Mouse (Mus musculus) forebrain, embryonic 13.5 days (tissue): Measurements from ENCODE around the gene Retreg3. TPM values are rescaled to one million over a fixed set of nuclear protein-coding genes. Genes with fewer than 3 reads are reported as not detected.
"Not testable (repeated sequence)": the region's sequence is repeated elsewhere in the genome, so short reads cannot be mapped to it uniquely, and the experiment has no call there.

Source experiments
- ATAC-seq: fragments of 200-750 bp; cut with Nextera tagmentation; 2 replicates; pipeline ENCODE4 v1.8.0; 2017
- H3K27ac ChIP-seq: fragments of 300-500 bp; sonication (generic); 2 replicates; pipeline ENCODE4 v1.5.1; 2015; ENCODE audit warnings: inconsistent platforms, mild to moderate bottlenecking, moderate library complexity
- H3K27me3 ChIP-seq: fragments of 300-500 bp; sonication (generic); 2 replicates; pipeline ENCODE4 v1.6.1; 2015; ENCODE audit warnings: mild to moderate bottlenecking, inconsistent platforms
- H3K36me3 ChIP-seq: fragments of 300-500 bp; sonication (generic); 2 replicates; pipeline ENCODE4 v1.6.1; 2015; ENCODE audit warnings: mild to moderate bottlenecking, inconsistent platforms; ENCODE audit not compliant: poor library complexity, severe bottlenecking
- H3K4me1 ChIP-seq: fragments of 300-500 bp; sonication (generic); 2 replicates; pipeline ENCODE4 v1.6.1; 2015; ENCODE audit warnings: inconsistent platforms
- H3K4me2 ChIP-seq: fragments of 300-500 bp; sonication (generic); 2 replicates; pipeline ENCODE4 v1.6.1; 2015; ENCODE audit warnings: inconsistent platforms, mild to moderate bottlenecking, moderate library complexity
- H3K4me3 ChIP-seq: fragments of 300-500 bp; sonication (generic); 2 replicates; pipeline ENCODE4 v1.5.1; 2015; ENCODE audit warnings: mild to moderate bottlenecking, inconsistent platforms
- H3K9ac ChIP-seq: fragments of 300-500 bp; sonication (generic); 2 replicates; pipeline ENCODE4 v1.6.1; 2015; ENCODE audit warnings: mild to moderate bottlenecking, inconsistent platforms
- H3K9me3 ChIP-seq: fragments of 300-500 bp; sonication (generic); replicated peaks from 2 replicates; pipeline ENCODE4 v1.6.1; 2016; ENCODE audit warnings: inconsistent platforms
- WGBS: fragments of 180-500 bp; shearing (Covaris S2); methylation state at CpG from one replicate; pipeline ENCODE4 v1.1.7; 2015; 5-methylcytosine and 5-hydroxymethylcytosine counted together
- polyA plus RNA-seq: library from polyadenylated mRNA; unstranded; fragments of >200 nt; fragmentation: Nextera tagmentation; extraction: Ambion mirVana; gene quantifications from 2 replicates; pipeline ENCODE4 v1.2.1, GENCODE M21; 2015

Retreg3 gene
- polyA plus RNA-seq, 1 experiment from 2014 or later = 18.6 TPM

GRCm38 (mm10) chr11:101161551-101161950 lies 41.9 kb upstream of the Retreg3 start:
- H3K4me2 ChIP-seq = no peak overlapping the region
- H3K4me3 ChIP-seq = no peak overlapping the region
- peaks cover 65% of the 10 kb centered on the region for H3K27me3 ChIP-seq
- no peak for ATAC-seq
- 88% methylated on average over 15 of the region's 15 CpGs for WGBS
- peaks cover 10% of the 10 kb centered on the region; the same call in 1 of the 2 replicates for H3K4me1 ChIP-seq
- H3K9me3 ChIP-seq = no peaks in the 10 kb centered on the region
- H3K36me3 ChIP-seq = peaks cover 26% of the 10 kb centered on the region; the same call in 1 of the 2 replicates
- no peak overlapping the region for H3K27ac ChIP-seq
- no peak overlapping the region for H3K9ac ChIP-seq

GRCm38 (mm10) chr11:101160981-101161505 lies 41.4 kb upstream of the Retreg3 start:
- H3K4me3 ChIP-seq, H3K9me3 ChIP-seq, H3K9ac ChIP-seq, H3K4me2 ChIP-seq, ATAC-seq, H3K27ac ChIP-seq: not testable (repeated sequence)
- peaks cover 64% of the 10 kb centered on the region for H3K27me3 ChIP-seq
- WGBS = 80% methylated on average over 8 of the region's 8 CpGs
- peaks cover 22% of the 10 kb centered on the region; the same call in 1 of the 2 replicates for H3K36me3 ChIP-seq
- peaks cover 14% of the 10 kb centered on the region for H3K4me1 ChIP-seq

- not testable (repeated sequence) for H3K4me3 ChIP-seq, H3K9me3 ChIP-seq, H3K9ac ChIP-seq, H3K4me2 ChIP-seq, H3K27ac ChIP-seq, ATAC-seq
- 84% methylated on average over 8 of the region's 10 CpGs for WGBS
- Histone ChIP-seq H3K4me1 (peaks cover 23% of the 10 kb centered on the region), H3K27me3 (peaks cover 55% of the 10 kb centered on the region), H3K36me3 (peaks cover 21% of the 10 kb centered on the region; the same call in 1 of the 2 replicates)
These were observed 40.5 kb upstream of the Retreg3 start for GRCm38 (mm10) chr11:101160151-101160550.

- Histone ChIP-seq H3K4me1 (peaks cover 14% of the 10 kb centered on the region), H3K27me3 (peaks cover 21% of the 10 kb centered on the region; the same call in 1 of the 2 replicates), H3K9me3 (no peaks in the 10 kb centered on the region), H3K4me3 (peak within 1 kb of the TSS; percentile 44), H3K36me3 (no peaks in the 10 kb centered on the region), H3K9ac (peak within 1 kb of the TSS; percentile 74), H3K4me2 (peak within 1 kb of the TSS; percentile 72), H3K27ac (peak within 1 kb of the TSS; percentile 82)
- peak; percentile 90 for ATAC-seq
- WGBS = 1% methylated on average over 36 of the region's 36 CpGs
These were observed 36.2 kb upstream of the Retreg3 start, which contains the start of gene Tubg2 for GRCm38 (mm10) chr11:101155728-101156371. Gene Tubg2, plus strand, starts transcription at chr11:101155907.

- no peak overlapping the region for H3K27ac ChIP-seq
- no peak overlapping the region for H3K4me3 ChIP-seq
- peaks cover 21% of the 10 kb centered on the region; the same call in 1 of the 2 replicates for H3K27me3 ChIP-seq
- 71% methylated on average over 6 of the region's 6 CpGs for WGBS
- H3K4me2 ChIP-seq = peak overlapping the region; percentile 72; the same call in 1 of the 2 replicates
- no peak overlapping the region for H3K9ac ChIP-seq
- no peak for ATAC-seq
- H3K36me3 ChIP-seq = no peaks in the 10 kb centered on the region
- peaks cover 14% of the 10 kb centered on the region for H3K4me1 ChIP-seq
- no peaks in the 10 kb centered on the region for H3K9me3 ChIP-seq
These were observed 35.5 kb upstream of the Retreg3 start for GRCm38 (mm10) chr11:101155151-101155550.

GRCm38 (mm10) chr11:101154648-101155047 lies 35.0 kb upstream of the Retreg3 start:
- Histone ChIP-seq H3K4me2 (no peak overlapping the region), H3K27me3 (peaks cover 21% of the 10 kb centered on the region; the same call in 1 of the 2 replicates), H3K9me3 (no peaks in the 10 kb centered on the region), H3K4me3 (no peak overlapping the region), H3K36me3 (no peaks in the 10 kb centered on the region), H3K4me1 (peaks cover 18% of the 10 kb centered on the region), H3K9ac (no peak overlapping the region), H3K27ac (no peak overlapping the region)
- no peak for ATAC-seq

- no peak overlapping the region for H3K27ac ChIP-seq
- H3K9ac ChIP-seq = no peak overlapping the region
- WGBS = 87% methylated on average over 1 of the region's 1 CpGs
- peaks cover 17% of the 10 kb centered on the region; the same call in 1 of the 2 replicates for H3K27me3 ChIP-seq
- no peak overlapping the region for H3K4me3 ChIP-seq
- H3K9me3 ChIP-seq = no peaks in the 10 kb centered on the region
- no peak for ATAC-seq
- peaks cover 25% of the 10 kb centered on the region for H3K4me1 ChIP-seq
- H3K36me3 ChIP-seq = no peaks in the 10 kb centered on the region
- H3K4me2 ChIP-seq = no peak overlapping the region
These were observed 33.1 kb upstream of the Retreg3 start for GRCm38 (mm10) chr11:101152825-101153224.

- Histone ChIP-seq H3K4me3 (no peak overlapping the region), H3K9me3 (no peaks in the 10 kb centered on the region), H3K27me3 (0 out of 2 replicates have a peak, but pooled peaks cover 5% of the 10 kb centered on the region), H3K36me3 (no peaks in the 10 kb centered on the region), H3K4me2 (no peak overlapping the region), H3K4me1 (peaks cover 31% of the 10 kb centered on the region), H3K9ac (no peak overlapping the region), H3K27ac (no peak overlapping the region)
- ATAC-seq = no peak
- 55% methylated on average over 2 of the region's 2 CpGs for WGBS
These were observed 31.4 kb upstream of the Retreg3 start for GRCm38 (mm10) chr11:101151063-101151462.

- H3K36me3 ChIP-seq = no peaks in the 10 kb centered on the region
- H3K4me2 ChIP-seq = no peak overlapping the region
- H3K27me3 ChIP-seq = no peaks in the 10 kb centered on the region
- ATAC-seq = no peak
- H3K4me1 ChIP-seq = peaks cover 21% of the 10 kb centered on the region
- no peaks in the 10 kb centered on the region for H3K9me3 ChIP-seq
- no peak overlapping the region for H3K9ac ChIP-seq
- H3K27ac ChIP-seq = peak overlapping the region; percentile 45; the same call in 1 of the 2 replicates
- no peak overlapping the region for H3K4me3 ChIP-seq
- 46% methylated on average over 9 of the region's 9 CpGs for WGBS
These were observed 29.7 kb upstream of the Retreg3 start for GRCm38 (mm10) chr11:101149178-101150105.

- H3K27ac ChIP-seq = peak overlapping the region; percentile 45; the same call in 1 of the 2 replicates
- no peak for ATAC-seq
- H3K9ac ChIP-seq = no peak overlapping the region
- no peak overlapping the region for H3K4me2 ChIP-seq
- 74% methylated on average over 10 of the region's 10 CpGs for WGBS
- no peak overlapping the region for H3K4me3 ChIP-seq
- no peaks in the 10 kb centered on the region for H3K27me3 ChIP-seq
- no peaks in the 10 kb centered on the region for H3K36me3 ChIP-seq
- H3K4me1 ChIP-seq = peaks cover 25% of the 10 kb centered on the region
- H3K9me3 ChIP-seq = no peaks in the 10 kb centered on the region
These were observed 29.1 kb upstream of the Retreg3 start for GRCm38 (mm10) chr11:101148751-101149150.

- peak; percentile 61; the same call in 1 of the 2 replicates for ATAC-seq
- peak overlapping the region; percentile 18; the same call in 1 of the 2 replicates for H3K4me2 ChIP-seq
- WGBS = 15% methylated on average over 10 of the region's 10 CpGs
These were observed 26.7 kb upstream of the Retreg3 start for GRCm38 (mm10) chr11:101146377-101146776.

More at GRCm38 (mm10) chr11:101146377-101146776, 26.7 kb upstream of the Retreg3 start:
- Histone ChIP-seq H3K9me3 (no peaks in the 10 kb centered on the region), H3K27me3 (no peaks in the 10 kb centered on the region), H3K9ac (no peak overlapping the region), H3K4me1 (peaks cover 29% of the 10 kb centered on the region), H3K4me3 (no peak overlapping the region), H3K36me3 (no peaks in the 10 kb centered on the region), H3K27ac (peak overlapping the region; percentile 48)
